Mouse (Mus musculus) liver, embryonic 15.5 days (tissue): ENCODE measurements around the gene Gm11213. TPM values are rescaled to one million over a fixed set of nuclear protein-coding genes. Genes with fewer than 3 reads are reported as not detected.

Experiments
- polyA plus RNA-seq: library from polyadenylated mRNA; unstranded; fragments of >200 nt; fragmentation: Nextera tagmentation; extraction: Ambion mirVana; gene quantifications from 2 replicates; pipeline ENCODE4 v1.2.1, GENCODE M21; 2015

Gm11213 gene
- polyA plus RNA-seq, 1 experiment from 2014 or later = not detected

Other genes with a start within 250 kb of the Gm11213 start
- gene Orm3, start 249.1 kb downstream of the Gm11213 start, polyA plus RNA-seq = not detected in 2 replicates
- not detected in 2 replicates for gene Orm2, start 242.8 kb downstream of the Gm11213 start, polyA plus RNA-seq
- gene Akna, start 201.9 kb downstream of the Gm11213 start, polyA plus RNA-seq = 4.8 and 5.7 TPM in 2 replicates
- 0.16 and 0.39 TPM in 2 replicates for gene Whrn, start 109.3 kb downstream of the Gm11213 start, polyA plus RNA-seq
- gene Atp6v1g1, start 60.5 kb downstream of the Gm11213 start, polyA plus RNA-seq = 125 and 128 TPM in 2 replicates
- 9.6 and 11.7 TPM in 2 replicates for gene Tmem268, start 46.5 kb downstream of the Gm11213 start, polyA plus RNA-seq
- gene Tex48, start 17.2 kb upstream of the Gm11213 start, polyA plus RNA-seq = not detected in 2 replicates
- gene Gm11214, start 58.1 kb upstream of the Gm11213 start, polyA plus RNA-seq = not detected in 2 replicates
- 0.09 and 0.14 TPM in 2 replicates for gene Tnfsf15, start 139.9 kb upstream of the Gm11213 start, polyA plus RNA-seq